Mouse (Mus musculus) frontal cortex, postnatal 36 days (tissue): Measurements from ENCODE around the gene Pde3a.

Experiments used
- DNase-seq, 2 experiments: peaks; one replicate each; pipeline ENCODE4 v3.0.0; 2022; ENCODE audit warnings: low spot score in 2 of 2

Gene Pde3a

GRCm38 (mm10) chr6:141248691-141249584, at the start of gene Pde3a:
Gene Pde3a (plus strand): TSS chr6:141249269.
- no peak for DNase-seq

- DNase-seq: no peak
Observed at GRCm38 (mm10) chr6:141200173-141200615, 48.9 kb upstream of the Pde3a start.

- DNase-seq: no peak
Observed at GRCm38 (mm10) chr6:141207531-141207930, 41.5 kb upstream of the Pde3a start.

GRCm38 (mm10) chr6:141208283-141208872, 40.7 kb upstream of the Pde3a start:
- DNase-seq: no peak

GRCm38 (mm10) chr6:141210021-141210420, 39.0 kb upstream of the Pde3a start:
- no peak for DNase-seq

- no peak for DNase-seq
Observed at GRCm38 (mm10) chr6:141221081-141221480, 28.0 kb upstream of the Pde3a start.

GRCm38 (mm10) chr6:141226851-141227657, 22.0 kb upstream of the Pde3a start:
- no peak for DNase-seq

- no peak for DNase-seq
Observed at GRCm38 (mm10) chr6:141227658-141228005, 21.4 kb upstream of the Pde3a start.

GRCm38 (mm10) chr6:141232756-141233382, 16.2 kb upstream of the Pde3a start:
- DNase-seq: no peak

- DNase-seq: no peak
Observed at GRCm38 (mm10) chr6:141241809-141242208, 7.3 kb upstream of the Pde3a start.

- DNase-seq: no peak
Observed at GRCm38 (mm10) chr6:141245089-141245488, 4.0 kb upstream of the Pde3a start.

GRCm38 (mm10) chr6:141246391-141246790, 2.7 kb upstream of the Pde3a start:
- DNase-seq: no peak

- DNase-seq: no peak
Observed at GRCm38 (mm10) chr6:141248081-141248480, 988 bp upstream of the Pde3a start.

GRCm38 (mm10) chr6:141249585-141250295, 671 bp downstream of the Pde3a start:
- DNase-seq: peak; percentile 40 to 45

GRCm38 (mm10) chr6:141250296-141250629, 1.2 kb downstream of the Pde3a start:
- DNase-seq: no peak

GRCm38 (mm10) chr6:141250984-141251383, 1.9 kb downstream of the Pde3a start:
- no peak for DNase-seq

GRCm38 (mm10) chr6:141252520-141252919, 3.5 kb downstream of the Pde3a start:
- no peak for DNase-seq

GRCm38 (mm10) chr6:141254956-141255355, 5.9 kb downstream of the Pde3a start:
- DNase-seq: no peak

GRCm38 (mm10) chr6:141256896-141257295, 7.8 kb downstream of the Pde3a start:
- no peak for DNase-seq

- no peak for DNase-seq
Observed at GRCm38 (mm10) chr6:141257434-141258202, 8.5 kb downstream of the Pde3a start.

- no peak for DNase-seq
Observed at GRCm38 (mm10) chr6:141265257-141265656, 16.2 kb downstream of the Pde3a start.
